Mouse (Mus musculus) Muller cell, postnatal 12 days (primary cell): ENCODE measurements around the gene Cd79b.

Experiments
- DNase-seq: peaks from one replicate; pipeline ENCODE4 v3.0.0-alpha.2; 2015; ENCODE audit errors: inconsistent ontology term

Gene Cd79b

DNA sequence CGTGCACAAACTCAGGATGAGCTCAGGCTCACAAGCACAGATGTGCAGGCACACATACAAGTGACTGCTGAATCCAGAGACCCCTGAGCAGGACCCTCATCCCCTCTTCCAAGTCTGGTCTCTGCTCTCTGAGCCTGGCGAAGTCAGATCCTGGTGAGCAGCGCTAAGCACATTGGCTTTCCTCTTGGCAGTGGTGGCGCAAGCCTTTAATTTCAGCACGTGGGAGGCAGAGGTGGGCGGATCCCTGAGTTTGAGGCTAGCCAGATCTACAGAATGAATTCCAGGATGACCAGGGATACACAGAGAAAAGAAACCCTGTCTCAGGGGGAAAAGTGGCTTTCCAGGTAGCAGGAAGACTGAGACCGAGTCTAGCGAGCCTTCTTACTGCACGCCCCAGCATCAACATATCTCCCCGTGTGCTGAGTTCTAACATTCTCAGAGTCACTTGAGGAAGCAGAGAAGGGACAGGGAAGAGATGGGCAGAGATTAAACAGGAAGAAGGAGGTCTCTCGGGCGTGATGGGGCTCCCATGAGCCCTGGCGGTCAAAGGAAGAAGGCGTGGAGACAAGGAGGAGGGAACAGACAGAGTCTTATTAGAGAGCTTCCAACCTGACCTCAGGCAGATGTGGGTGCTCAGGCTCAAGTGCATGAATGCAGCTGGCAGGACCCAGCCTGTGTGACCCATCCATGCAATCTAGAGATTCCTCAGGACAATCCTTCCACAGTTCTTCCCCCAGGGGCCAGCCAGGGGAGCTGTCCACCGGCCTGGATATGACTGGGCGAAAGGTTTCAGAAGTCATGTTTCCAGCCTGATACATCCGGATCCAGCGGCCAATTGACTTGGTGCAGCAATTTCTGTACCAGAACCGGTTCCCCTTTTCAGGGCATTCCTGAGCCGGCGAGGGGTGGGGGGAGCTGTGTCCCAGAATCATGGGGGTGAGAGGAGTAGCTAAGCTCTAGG, 4.1 kb upstream of the Cd79b start:
- DNase-seq, result no peak

DNA sequence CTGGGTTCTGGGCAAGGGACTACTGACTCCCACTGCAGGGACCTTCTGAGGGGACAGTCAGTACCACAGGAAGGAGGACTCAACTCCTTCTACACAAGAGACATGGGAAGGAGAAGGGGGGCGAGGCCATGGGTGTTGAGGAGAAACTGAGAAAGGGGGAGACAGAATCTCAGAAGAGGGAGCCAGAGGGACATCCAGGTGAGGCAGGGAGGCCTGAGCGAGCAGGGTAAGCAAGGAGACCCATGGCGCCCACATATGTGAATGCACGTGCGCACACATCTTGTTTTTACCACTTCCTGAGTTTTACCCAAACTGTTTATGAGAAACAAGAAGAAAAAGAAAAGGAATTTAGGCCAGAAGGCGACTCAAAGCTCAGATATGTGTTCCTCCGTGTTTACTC, 3.2 kb upstream of the Cd79b start:
- DNase-seq, result no peak

DNA sequence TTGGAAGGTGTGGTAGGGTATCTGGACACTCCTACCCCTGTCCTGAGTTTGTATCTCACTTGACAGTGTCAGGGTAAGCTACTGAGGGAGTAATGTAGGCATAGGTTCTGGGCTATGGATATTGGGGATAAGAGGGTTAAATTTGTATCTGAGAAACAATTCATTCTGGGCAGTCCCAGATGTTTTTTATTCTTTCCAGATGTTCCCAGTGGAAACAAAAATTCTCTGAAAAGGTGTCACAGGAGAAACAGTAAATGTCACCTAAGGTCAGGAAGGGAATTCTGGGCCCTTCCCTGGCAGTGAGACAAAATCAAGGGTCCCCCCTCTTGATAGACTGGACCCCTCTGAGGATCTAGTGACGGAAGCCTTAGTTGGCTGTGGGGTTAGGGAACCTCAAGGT, 1.9 kb upstream of the Cd79b start:
- no peak for DNase-seq

DNA sequence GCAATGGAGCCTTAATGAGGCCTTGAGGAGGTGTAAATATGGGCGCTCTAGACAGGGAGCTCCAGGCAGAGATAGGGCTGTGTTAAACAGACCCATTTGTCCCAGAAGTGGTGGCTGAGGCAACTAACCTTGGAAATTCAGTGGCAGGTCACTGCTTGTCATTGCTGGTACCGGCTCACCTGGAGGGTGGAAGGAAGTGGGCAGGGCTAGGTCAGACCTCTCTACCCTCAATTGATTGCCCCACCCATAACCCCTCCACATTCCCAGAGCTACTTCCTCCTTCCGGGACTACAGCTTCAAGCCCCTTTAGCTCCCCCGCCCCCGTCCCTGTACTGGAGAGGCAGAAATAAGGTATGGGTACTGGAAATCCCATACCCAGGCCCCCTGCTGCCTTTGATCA, 1.0 kb downstream of the Cd79b start:
- DNase-seq, result no peak

DNA sequence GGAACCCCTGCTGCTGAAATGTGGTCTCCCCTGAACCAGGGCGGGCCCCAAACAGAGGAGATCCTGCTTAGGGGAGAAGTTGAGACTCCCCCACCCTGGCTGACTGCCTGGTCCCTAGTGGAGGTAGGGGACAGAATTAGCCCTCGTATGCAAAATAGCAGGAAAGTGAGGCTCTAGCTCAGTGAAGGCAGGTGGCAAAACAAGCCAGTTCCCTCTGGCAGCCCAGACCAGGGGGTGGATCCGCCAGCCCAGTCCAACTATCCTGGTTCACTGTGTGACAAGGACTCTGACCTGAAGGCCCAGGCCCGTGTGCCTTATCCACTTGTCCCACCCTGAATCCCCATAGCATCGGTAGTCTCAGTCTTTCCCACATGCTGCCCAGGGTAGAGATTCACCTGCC, 4.4 kb downstream of the Cd79b start:
- no peak for DNase-seq

DNA sequence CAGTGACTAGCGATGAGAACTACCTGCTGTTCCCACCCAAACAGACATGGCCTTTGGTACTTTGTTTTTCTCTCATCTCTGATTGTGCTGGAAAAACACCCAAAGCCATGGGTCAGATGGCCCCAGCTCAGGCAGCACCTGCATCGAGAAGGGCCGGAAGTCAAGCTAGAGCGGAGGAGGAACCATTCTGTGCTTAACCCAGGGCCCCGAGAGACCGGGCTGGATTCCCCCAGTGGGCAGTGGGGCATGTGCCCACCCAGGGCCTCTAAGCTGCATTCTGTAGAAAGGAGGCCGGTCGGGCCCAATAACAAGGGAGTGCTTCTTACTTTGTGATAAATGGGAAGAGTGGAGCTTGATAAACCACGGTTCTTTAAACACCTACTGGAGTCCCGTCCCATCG, 6.4 kb downstream of the Cd79b start:
- no peak for DNase-seq

DNA sequence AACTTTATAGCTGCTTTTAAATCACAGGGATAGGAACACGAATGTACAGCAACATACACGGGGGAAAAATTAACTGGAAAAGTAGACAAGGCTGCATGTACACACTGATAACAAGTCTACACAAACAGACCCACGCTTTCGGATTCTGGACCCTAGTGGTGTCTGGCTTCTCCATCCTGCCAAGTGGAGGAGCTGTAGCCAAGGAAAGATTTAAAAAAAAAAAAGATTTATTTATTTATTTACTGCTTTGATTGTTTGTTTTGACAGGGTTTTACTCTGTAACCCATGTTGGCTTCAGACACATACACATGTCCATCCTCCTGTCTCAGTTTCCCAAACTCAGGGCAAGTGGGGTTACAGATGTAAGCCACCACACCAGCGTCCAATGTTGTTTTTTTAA, 7.1 kb downstream of the Cd79b start:
- DNase-seq, result no peak

DNA sequence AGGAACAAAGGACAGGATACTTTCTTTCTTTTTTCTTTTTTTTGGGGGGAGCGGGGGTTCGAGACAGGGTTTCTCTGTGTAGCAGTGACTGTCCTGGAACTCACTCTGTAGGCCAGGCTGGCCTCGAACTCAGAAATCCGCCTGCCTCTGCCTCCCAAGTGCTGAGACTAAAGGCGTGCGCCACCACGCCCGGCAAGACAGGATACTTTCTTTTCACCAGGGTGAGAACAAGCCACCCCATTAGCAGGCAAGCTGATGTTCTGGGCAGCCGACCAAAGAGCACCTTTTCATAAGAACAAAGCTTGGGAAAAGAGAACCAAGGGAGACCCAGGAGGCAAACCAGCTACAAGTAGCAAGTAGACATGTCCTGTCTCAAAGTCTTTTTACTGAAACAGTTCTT, 7.8 kb downstream of the Cd79b start:
- DNase-seq, result no peak

DNA sequence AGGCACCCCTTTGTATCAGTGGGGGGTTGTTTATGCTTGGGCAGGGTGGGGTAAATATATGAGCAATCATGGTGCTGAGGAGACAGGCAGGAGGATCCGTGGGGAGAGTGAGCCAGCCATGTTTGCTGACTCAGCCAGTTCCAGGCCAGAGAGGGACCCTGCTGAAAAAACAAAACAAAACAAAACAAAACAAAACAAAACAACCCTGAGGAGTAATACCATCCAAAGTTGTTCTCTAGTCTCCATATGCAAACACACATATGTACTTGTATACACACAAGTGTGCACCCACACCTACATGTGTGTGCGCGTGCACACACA, 8.5 kb downstream of the Cd79b start:
- DNase-seq, result no peak

DNA sequence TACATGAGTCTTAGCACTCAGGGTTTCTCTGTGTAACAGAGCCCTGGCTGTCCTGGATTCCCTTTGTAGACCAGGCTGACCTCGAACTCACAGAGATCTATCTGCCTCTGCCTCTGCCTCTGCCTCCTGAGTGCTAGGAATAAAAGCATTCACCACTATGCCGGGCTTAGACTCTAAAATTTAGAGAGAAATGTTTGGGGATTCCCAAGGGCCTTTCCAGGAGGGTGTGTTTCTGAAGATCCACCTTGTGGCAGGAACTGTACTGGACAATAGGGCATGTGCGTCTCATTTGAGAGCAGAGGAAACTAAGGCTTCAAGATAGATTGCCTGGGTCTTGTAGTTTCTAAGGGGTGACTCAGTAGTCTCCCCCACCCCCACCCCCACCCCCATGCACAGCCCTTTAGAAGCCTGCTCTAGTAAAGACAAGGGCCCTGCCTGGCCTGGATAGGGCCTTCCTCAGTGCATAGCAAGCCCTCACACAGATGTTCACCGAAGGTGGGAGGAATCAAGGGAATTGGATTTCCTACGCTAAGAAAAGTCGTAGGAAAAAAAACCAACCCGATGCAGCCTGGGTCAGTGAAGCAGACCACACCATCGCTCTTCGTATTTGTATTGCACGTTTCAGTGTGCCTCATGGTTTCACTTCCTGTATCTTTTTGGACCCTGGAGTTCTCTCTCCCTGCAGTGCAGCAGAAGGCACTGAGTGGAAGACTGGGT, 9.1 kb downstream of the Cd79b start:
- no peak for DNase-seq

DNA sequence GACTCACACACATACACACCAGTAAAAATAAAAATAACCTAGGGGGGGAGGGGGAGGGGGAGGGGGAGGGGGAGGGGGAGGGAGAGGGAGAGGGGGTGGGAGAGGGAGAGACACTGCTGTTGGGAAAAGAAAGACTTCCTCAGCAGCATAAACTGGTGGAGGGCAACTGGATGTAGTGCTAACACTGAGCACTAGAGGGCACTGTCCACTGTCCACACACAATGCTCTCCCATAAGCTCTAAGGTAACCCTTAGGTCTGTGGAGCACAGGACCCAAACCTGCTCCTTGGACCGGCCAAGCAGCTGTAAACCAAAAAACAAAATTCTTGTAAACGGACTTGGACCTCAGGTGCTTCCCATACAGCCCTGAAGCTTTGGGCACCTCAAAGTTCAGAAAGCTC, 11.9 kb downstream of the Cd79b start:
- peak; percentile 51 for DNase-seq

DNA sequence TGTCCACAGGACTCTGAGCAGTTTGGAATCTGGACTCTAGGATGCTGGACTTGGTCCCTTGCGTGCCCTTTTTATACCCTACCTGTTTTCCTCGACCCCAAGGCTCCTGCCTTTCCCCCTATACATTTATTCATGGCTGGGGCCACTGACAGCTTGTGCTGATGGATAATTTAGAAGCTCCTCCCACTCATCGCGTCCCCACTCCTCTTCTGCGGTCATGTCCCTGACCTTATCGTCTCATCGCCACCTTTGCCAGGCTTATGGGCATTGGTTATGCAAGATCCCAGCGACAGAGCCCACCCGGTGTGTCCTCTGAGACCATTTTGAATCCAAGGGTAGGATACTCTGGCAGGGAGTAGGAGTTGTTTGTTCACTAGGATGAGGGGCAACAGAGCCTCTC, 12.8 kb downstream of the Cd79b start, which contains the start of gene Gh:
Gh (minus strand) TSS at position 101 of the 400 bp plus-strand sequence.
- no peak for DNase-seq

DNA sequence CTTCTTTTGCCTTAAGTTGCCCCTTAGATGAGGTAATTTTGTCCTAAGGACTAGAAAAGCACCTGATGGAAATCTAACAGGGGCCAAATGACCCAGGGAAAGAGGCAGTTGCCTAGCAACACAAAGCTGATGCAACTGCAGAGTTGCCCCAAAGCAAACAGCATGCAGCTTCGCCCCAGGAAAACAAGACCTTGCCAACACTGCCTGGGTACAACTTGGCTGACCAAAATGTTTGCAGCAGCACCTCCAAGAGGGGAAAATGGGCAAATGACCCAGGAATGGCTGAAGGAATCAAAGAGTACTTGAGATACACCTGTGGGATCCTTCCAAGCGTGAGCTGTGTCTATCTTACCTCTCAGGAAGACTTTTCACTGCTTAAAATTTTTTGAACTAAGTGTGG, 22.7 kb downstream of the Cd79b start:
- DNase-seq, result no peak

DNA sequence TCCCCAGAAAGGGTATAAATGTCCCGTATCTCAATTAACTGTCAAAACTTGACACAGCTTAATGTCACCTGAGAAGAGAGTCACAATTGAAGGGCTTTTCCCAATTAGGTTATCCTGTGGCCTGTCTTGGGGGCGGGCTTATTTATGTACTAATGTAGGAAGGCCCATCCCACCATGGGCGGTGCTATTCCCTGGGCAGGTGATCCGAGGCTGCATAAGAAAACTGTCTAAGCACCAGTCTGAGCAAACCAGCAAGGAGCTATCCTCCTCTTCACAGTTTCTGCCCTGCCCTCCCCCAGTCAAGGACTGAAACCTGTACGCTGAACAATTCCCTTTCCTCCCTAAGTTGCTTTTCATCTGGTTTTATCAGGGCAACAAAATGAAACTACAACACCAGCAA, 24.2 kb downstream of the Cd79b start:
- no peak for DNase-seq

DNA sequence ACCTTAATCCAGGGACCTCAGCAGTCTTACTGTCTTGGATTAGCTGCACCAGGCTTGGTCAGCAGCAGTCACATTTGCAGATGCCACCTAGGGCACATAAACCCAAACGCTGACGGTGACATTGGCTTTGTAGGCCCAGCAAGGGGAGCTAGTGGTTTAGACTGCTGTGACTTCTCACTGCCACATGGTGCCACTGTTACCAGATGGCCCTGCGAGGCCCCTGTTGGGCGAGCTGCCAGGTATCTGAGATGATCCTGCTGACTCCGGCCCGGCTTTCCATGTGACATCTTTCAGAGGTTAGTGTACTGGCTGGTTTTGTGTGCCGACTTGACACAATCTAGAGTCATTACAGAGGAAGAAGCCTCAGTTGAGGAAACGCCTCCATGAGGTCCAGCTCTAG, 25.2 kb downstream of the Cd79b start:
- DNase-seq, result peak; percentile 67

DNA sequence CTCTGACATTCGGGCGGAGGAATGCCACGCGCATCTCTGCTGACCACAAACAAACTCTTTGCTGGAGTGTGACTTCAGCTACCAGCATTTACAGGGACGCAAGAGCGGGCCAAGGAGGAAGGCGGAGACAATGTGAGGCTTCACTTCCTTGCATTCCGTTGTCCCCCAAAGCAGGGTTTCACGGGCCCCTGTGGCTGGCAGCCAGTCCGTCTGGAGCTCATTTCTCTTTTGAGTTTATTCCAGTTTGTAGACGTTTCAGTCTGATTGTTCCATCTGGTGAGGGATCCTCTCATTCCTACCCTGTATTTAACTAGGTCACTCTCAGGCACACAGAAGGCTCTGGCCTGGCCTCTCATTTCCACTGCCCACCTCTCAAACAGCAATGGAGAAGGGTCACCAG, 27.6 kb downstream of the Cd79b start:
- DNase-seq, result peak; percentile 74

DNA sequence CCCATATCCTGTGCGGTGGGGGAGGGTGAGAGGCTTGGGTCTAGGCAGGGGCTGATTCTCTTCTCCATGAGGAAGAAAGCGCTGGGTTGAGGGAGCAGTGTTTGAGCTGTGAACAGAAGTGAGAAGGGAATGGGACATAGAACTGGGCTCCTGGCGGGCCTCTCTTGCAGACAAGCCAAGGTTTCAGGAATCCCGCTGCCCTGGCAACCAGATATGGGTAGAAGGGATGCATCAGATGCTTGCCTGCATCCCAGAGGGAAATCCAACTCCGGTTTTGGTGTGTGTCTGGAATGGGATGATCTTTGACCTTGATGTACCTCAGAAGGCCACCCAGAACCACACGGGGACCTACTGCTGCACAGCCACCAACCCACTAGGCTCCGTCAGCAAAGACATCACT, 28.4 kb downstream of the Cd79b start:
- DNase-seq, result no peak

DNA sequence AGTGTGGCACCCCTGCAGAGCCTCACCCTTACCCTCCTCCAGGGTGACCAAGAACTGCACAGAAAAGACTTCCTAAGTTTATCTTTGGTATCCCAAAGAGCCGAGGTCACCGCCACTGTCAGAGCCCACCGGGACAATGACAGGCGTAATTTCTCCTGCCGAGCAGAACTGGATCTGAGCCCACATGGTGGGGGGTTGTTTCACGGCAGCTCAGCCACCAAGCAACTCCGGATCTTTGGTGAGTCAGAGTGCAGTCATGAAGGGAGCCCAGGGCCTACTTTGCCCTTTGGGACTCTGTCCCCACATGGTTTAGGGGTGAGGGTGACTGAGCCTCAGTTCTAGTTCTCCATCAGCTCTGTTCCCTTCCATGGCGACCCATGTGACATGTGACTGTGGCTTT, 30.4 kb downstream of the Cd79b start:
- DNase-seq, result no peak

DNA sequence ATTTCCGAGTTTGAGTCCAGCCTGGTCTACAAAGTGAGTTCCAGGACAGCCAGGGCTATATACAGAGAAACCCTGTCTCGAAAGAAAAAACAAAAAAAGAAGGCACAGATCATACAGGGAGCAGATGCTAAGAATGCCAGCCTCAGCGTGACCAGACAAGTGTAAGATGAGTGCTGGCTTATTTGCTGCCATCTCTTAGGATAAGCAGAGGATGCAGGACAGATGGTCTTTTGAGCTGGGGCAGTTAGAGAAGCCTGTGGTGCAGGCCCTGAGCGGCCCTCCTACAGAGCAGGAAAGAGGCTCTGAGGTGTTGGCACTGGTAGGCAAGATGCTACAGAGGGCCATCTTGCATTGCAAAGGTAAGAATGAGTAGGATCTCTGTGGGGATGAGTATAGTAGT, 31.2 kb downstream of the Cd79b start:
- no peak for DNase-seq

DNA sequence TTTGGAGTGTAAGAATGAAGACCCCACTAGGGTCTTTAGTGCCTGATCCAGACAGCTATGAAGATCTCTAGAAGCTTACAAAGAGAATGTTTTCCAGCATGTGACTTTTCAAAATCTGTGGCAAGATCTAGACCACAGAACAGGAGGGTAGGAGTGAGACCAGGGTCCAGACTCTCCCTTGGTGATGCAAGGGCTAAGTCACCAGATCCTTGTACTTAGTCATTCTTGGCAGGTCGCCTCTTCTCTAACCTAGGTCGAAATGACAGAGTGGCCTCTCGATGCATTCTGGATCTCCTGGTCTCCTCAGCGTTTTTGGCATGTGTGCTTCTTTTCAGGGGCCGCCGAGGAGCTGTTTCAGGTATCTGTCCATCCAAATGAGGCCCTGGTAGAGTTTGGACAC, 32.1 kb downstream of the Cd79b start:
- no peak for DNase-seq

DNA sequence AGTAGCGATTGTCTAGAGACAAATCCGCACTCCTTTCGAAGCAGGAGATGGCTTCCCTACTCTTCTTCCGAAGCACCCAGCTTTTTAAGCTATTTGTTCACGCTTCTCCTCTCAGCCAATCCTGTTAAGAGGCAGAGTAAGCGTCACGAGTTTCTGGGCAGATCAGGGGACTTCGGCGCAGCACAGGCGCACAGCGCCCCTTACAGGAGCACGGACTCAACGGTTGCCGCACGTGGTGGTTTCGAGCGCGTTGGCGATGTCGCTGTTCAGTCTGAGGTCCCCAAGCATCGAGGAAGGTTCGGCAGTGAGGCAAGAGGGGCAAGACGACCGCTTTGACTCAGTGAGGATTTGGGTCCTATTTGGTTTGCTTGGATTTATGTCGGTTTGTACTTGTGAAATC, 38.1 kb downstream of the Cd79b start, which contains the start of gene Tcam1:
Tcam1 (plus strand) TSS at position 219 of the 400 bp plus-strand sequence.
- DNase-seq, result peak; percentile 83

DNA sequence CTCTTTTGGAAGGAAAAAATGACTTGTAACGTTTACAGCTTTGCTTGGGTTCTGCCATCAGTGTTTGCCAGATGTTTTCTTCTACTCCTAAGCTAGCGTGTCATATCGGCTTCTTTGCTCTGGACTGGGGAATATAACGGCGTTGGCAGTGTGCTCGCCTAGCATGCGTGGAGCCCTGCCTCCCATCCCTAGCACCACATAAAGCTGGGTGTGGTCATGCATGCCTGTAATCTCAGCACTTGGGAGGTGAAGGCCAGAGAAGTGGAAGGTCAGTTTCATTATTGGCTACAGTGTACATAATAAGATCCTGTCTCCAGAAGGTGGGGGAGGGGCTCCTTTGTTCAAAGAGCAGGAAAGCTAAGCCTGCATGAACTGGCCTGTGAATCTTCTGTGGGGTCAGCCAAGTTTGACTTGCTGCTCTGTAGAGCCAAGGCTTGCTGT, 39.6 kb downstream of the Cd79b start:
- DNase-seq, result no peak

DNA sequence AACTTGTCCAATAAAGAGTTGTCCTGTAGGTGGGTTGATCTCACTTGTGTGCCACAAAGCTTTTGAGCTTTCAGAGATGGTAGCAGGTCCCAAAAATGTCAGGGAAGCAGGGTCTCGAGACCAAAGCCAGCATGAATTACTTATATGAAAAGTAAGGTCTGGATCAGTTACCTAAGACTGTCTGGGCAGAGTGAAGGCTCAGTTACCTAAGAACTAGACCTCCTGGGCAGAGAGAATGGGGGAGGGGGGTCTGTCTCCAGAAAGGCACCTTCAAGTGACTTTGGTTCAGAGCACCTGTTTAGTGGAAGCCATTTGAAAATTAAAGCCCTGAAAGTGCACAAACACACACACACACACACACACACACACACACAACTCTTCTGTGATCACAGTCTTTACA, 40.2 kb downstream of the Cd79b start:
- no peak for DNase-seq
